Mouse (Mus musculus) E14TG2a.4 (cell line): Measurements from ENCODE around the gene Car6.

Source experiments
- H3K27me3 ChIP-seq: 2 replicates; pipeline ENCODE4 v1.6.1; 2014; ENCODE audit warnings: low read length, control low read depth; ENCODE audit not compliant: insufficient read depth
- H3K36me3 ChIP-seq: 2 replicates; pipeline ENCODE4 v1.6.1; 2014; ENCODE audit warnings: low read length, control low read depth; ENCODE audit not compliant: insufficient read depth
- H3K4me1 ChIP-seq: replicated peaks from 2 replicates; pipeline ENCODE4 v1.6.1; 2014; ENCODE audit warnings: low read depth, low read length, control low read depth
- H3K4me3 ChIP-seq: replicated peaks from 2 replicates; pipeline ENCODE4 v1.5.1; 2014; ENCODE audit warnings: mild to moderate bottlenecking, low read length
- H3K9me3 ChIP-seq: 2 replicates; pipeline ENCODE4 v1.6.1; 2014; ENCODE audit warnings: low read length, control low read depth
- CTCF ChIP-seq: conservative IDR thresholded peaks from 2 replicates; pipeline ENCODE4 v1.5.1; 2014; ENCODE audit warnings: low read length
- NANOG ChIP-seq: IDR thresholded peaks from 2 replicates; pipeline ENCODE4 v1.6.1; 2014; ENCODE audit warnings: borderline replicate concordance, low read length, mixed read lengths
- POU5F1 ChIP-seq: IDR thresholded peaks from 2 replicates; pipeline ENCODE4 v1.6.1; 2014; ENCODE audit warnings: low read length, borderline replicate concordance

Car6 gene

DNA sequence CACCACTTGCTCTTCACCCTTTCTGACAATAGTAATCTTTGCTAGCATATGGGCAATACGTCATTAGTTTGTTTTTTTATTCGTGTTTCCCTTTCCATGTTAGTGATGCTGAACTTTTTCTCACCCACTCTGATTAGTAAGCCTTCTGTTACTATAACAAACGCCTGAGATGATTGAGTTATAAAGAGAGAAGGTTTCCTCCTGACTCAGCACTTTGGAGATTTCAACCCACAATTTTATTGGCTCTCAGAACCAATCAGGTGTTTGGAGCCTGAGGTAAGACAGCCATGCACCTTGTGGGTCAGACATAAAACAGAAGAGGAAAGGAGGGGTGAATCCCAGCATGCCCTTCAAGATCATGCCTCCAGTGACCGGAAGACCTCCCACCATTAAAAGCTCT, 22.7 kb upstream of the Car6 start:
- Histone ChIP-seq H3K36me3 (no peaks in the 10 kb centered on the region), H3K9me3 (no peaks in the 10 kb centered on the region), H3K4me3 (no peak overlapping the region), H3K27me3 (no peaks in the 10 kb centered on the region), H3K4me1 (peaks cover 40% of the 10 kb centered on the region)
- no peak for TF ChIP-seq POU5F1
- no peak for TF ChIP-seq CTCF
- no peak for TF ChIP-seq NANOG

DNA sequence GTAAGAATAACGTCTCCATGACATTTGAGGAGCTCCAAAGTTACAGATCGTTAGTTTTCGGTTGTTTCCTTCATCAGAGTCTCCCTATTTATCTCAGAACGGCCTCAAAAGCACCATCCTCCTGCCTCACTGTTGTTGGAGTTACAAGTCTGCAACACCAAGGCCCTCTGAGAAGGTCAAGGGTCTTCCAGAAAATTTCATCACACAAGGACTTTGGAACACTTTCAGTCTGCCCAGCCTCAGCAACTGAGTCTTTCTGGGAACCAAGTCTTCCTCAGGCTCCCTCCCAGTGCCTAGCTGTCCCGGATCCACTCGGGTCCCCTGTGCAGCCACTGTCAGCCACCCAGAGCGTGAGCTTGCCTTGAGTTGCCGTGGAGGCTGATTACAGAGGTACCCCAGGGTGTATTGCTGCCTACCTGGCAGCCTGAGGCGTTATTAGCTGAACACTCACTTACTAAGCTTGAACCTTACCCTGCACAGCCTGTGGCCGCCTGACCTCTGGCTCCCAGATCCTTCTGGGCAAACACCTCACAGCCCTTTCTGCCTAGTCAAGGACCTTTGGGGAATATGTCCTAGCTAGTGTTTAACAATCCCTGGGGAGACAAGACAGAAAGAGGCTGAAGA, 20.0 kb upstream of the Car6 start:
- TF ChIP-seq NANOG: no peak
- TF ChIP-seq CTCF: no peak
- TF ChIP-seq POU5F1: no peak
- Histone ChIP-seq H3K27me3 (no peaks in the 10 kb centered on the region), H3K4me3 (peak overlapping the region; percentile 74), H3K36me3 (no peaks in the 10 kb centered on the region), H3K9me3 (no peaks in the 10 kb centered on the region), H3K4me1 (peaks cover 34% of the 10 kb centered on the region)

DNA sequence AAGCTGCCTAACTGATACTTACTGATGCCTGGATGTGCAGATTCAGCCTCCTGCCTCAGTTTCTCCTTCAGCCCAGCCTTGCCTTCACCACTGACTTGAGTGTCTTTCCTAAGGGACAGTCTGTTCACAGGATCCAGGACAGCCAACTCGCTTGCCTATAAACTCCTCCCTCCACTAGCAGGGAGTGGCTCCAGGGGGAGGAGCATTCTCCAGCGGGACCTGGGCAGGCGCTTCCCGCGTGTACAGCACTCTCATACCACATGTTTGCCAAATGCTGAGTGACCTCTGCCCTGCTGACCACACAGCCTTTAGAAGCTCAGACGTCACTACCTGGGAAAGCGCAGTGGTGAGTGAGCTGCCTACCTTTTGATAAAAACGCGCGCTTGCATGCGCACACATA, 19.5 kb upstream of the Car6 start:
- TF ChIP-seq POU5F1 (no peak), CTCF (no peak), NANOG (no peak)
- Histone ChIP-seq H3K4me1 (peaks cover 34% of the 10 kb centered on the region), H3K36me3 (no peaks in the 10 kb centered on the region), H3K4me3 (peak overlapping the region; percentile 74), H3K27me3 (no peaks in the 10 kb centered on the region), H3K9me3 (no peaks in the 10 kb centered on the region)

DNA sequence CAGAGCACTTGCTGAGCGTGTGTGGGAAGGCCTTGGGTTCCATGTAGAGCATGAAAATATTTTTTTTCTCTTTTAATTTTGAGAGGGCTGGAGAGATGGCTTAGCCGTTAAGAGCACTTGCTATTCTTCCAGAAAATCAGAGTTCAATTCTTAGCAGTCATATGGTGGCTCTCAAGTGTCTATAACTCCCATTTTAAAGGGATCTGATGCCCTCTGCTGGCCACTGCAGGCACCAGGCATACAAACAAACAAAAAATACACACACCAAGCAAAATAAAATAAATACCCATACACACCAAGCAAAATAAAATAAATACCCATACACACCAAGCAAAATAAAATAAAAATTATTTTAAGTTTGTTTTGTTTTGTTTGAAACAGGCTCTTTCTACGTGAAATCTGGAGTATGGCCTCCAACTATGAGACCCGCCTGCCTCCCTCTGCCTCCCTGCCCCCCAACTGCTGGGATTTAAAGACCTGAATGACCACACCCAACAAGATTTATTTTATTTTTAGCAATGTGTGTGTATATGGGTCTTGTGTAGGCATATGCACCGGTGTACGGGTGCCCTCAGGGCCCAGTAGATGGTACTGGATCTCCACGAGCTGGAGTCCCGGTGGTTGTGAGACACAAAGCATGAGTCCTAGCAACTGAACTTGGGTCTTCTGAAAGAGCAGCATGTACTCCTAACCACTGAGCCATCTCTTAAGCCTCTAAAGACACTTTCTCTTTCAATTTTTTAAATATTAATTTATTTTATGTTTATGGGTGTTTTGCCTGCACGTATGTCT, 18.6 kb upstream of the Car6 start:
- peaks cover 34% of the 10 kb centered on the region for H3K4me1 ChIP-seq
- no peaks in the 10 kb centered on the region for H3K27me3 ChIP-seq
- no peaks in the 10 kb centered on the region for H3K9me3 ChIP-seq
- no peaks in the 10 kb centered on the region for H3K36me3 ChIP-seq
- TF ChIP-seq POU5F1 (no peak), CTCF (peak; percentile 87)
- 0 out of 2 replicates have a peak overlapping the region, but pooled peaks have one; percentile 1 for H3K4me3 ChIP-seq

DNA sequence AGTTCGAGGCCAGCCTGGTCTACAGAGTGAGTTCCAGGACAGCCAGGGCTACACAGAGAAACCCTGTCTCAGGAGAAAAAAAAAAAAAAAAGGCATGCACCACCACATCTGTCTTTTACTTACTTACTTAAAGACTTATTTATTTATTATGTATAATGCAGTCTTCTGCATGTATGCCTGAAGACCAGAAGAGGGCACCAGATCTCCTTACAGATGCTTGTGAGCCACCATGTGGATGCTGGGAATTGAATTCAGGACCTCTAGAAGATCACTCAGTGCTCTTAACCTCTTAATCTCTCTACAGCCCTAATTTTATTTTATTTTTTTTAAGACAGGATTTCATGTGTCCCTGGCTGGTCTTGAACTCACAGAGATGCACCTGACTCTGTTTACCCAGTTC, 16.8 kb upstream of the Car6 start:
- no peak for TF ChIP-seq NANOG
- peak; percentile 54 for TF ChIP-seq CTCF
- H3K4me1 ChIP-seq: peaks cover 42% of the 10 kb centered on the region

DNA sequence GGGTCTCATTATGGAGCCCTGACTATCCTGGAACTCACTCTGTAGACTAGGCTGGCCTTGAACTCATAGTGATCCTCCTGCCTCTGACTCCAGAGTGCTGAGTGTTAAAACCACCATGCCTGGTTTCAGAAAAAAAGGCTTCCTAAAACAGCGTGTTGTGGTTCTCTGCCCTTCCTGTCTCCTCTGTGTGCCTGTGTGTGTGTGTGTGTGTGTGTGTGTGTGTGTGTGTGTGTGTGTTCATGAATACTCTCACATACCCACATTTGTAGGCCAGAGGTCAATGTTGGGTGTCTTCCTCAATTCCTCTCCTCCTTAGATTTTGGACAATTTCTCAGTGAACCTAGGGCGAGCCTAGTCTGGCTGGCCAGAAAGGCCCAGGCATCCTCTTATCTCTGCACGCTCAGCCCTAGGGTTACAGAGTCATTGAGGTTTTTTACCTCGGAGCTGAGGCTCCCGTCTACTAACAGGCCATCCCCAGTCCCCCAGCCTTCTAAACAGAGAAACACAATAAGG, 16.0 kb upstream of the Car6 start:
- Histone ChIP-seq H3K27me3 (no peaks in the 10 kb centered on the region), H3K4me3 (no peak overlapping the region)
- TF ChIP-seq NANOG (no peak), POU5F1 (no peak), CTCF (no peak)

More for the DNA sequence above, 16.8 kb upstream of the Car6 start:
- no peaks in the 10 kb centered on the region for H3K36me3 ChIP-seq
- H3K27me3 ChIP-seq: no peaks in the 10 kb centered on the region
- H3K9me3 ChIP-seq: no peaks in the 10 kb centered on the region
- H3K4me3 ChIP-seq: no peak overlapping the region

DNA sequence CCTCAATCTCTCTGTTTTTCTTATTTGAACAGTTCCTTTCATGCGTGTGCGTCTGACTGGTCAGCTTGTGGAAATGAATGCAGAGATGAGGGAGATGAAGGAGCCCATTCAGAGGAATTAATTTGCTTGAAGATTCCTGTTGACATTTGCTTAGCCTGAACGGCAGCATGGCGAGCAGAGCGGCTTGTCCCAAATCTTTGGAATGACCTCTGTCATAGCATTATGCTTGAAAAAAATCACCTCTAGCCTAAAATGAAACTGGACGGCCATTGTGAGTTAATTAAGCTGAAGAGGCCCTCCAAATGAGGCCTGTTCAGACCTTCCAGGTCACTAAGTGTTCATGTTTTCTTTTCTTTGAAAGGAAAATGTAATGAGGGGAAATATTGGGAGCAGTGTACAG, 15.3 kb upstream of the Car6 start:
- H3K4me1 ChIP-seq: peaks cover 49% of the 10 kb centered on the region
- no peaks in the 10 kb centered on the region for H3K9me3 ChIP-seq

More for the DNA sequence above, 16.0 kb upstream of the Car6 start:
- Histone ChIP-seq H3K4me1 (peaks cover 47% of the 10 kb centered on the region), H3K9me3 (no peaks in the 10 kb centered on the region), H3K36me3 (no peaks in the 10 kb centered on the region)

DNA sequence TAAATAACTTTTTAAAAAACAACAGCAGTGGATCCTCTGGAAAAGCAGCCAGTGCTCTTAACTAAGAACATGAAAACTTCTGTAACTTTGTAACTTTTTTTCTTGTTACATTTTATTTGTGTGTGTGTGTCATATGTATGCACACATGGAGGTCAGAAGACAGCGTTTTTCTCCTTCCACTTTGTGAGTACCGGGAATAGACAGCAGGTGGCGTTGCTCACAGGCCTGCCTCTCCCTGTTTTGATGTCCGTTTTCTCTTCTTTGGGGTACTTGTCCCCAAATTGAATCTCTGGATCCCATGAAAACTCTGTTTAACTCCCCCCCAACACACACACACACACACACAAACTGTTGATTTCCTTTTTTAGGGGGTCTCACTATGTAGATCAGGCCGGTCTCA, 12.8 kb upstream of the Car6 start:
- H3K9me3 ChIP-seq: no peaks in the 10 kb centered on the region
- no peaks in the 10 kb centered on the region for H3K36me3 ChIP-seq
- TF ChIP-seq CTCF: peak; percentile 74
- no peak for TF ChIP-seq POU5F1
- TF ChIP-seq NANOG: no peak
- peaks cover 43% of the 10 kb centered on the region for H3K4me1 ChIP-seq
- H3K27me3 ChIP-seq: no peaks in the 10 kb centered on the region
- H3K4me3 ChIP-seq: no peak overlapping the region

More for the DNA sequence above, 15.3 kb upstream of the Car6 start:
- H3K36me3 ChIP-seq: no peaks in the 10 kb centered on the region
- no peak overlapping the region for H3K4me3 ChIP-seq
- TF ChIP-seq NANOG (no peak), POU5F1 (no peak), CTCF (no peak)
- no peaks in the 10 kb centered on the region for H3K27me3 ChIP-seq

DNA sequence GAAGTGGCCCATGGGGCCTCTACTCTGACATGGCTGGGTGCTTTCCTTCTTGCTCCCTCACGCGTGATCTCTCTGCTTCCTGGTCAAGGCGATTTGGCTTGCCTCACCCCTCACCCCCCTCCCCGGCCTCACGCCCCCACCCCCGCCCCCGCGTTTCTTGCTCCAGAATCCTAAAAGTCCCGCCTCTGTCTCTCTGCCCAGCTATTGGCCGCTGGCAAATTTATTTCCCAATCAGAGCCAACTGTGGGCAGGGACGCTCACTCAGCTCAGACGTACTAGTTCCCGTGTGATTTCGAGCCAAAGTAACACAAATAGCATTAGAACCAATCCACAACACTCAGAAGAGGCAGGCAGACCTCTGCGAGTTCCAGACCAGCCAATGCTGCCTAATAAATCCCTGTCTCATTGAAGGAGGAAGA, 11.4 kb upstream of the Car6 start:
- Histone ChIP-seq H3K36me3 (no peaks in the 10 kb centered on the region), H3K9me3 (no peaks in the 10 kb centered on the region), H3K4me3 (peak overlapping the region; percentile 65), H3K4me1 (peaks cover 41% of the 10 kb centered on the region), H3K27me3 (no peaks in the 10 kb centered on the region)
- no peak for TF ChIP-seq POU5F1
